8 mouse cellular contexts compared by ENCODE assay signal in the genomic region with DNA sequence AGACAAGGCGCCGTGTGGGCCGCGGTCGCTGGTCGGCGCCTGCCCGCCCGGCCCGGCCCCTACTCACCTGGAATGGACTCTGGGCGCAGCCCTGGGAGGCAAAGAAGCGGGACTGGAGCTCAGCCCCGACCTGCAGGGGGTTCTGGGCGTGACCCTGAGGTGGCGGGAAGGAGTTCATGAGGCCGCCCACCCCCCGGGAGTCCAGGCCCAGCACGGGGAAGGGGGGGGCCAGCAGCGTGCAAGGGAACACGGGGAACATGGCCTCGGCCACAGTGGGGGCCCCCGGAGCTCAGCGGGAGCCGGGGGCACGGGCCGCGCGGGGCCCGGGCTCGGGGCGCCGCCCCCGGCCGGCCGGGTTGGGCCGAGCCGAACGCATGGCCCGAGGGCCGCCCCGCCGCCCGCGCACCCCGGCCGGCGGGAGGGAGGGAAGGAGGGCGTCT. TPM values are rescaled to one million over a fixed set of nuclear protein-coding genes. Genes with fewer than 3 reads are reported as not detected.
DNase-seq lines count a peak whose midpoint lies in the region; ATAC-seq lines count a peak whose summit lies in the region.

No protein-coding gene starts in this region.

- peaks cover 54% of the 10 kb centered on the region for H3K4me1 ChIP-seq in heart, embryonic 10.5 days
- H3K4me1 ChIP-seq in kidney, embryonic 14.5 days (ENCODE audit: control insufficient read depth, insufficient read depth, low read length), result peaks cover 40% of the 10 kb centered on the region
- peaks cover 46% of the 10 kb centered on the region for H3K4me1 ChIP-seq in lung, embryonic 15.5 days

- H3K4me2 ChIP-seq in kidney, embryonic 14.5 days (replicated peaks; ENCODE audit: low read depth, low read length), result peak overlapping the region; percentile 87
- peak overlapping the region; percentile 80 for H3K4me2 ChIP-seq in lung, embryonic 15.5 days

- no peaks in the 10 kb centered on the region for H3K27me3 ChIP-seq in heart, embryonic 10.5 days (ENCODE audit: insufficient read depth, poor library complexity, severe bottlenecking)
- no peaks in the 10 kb centered on the region for H3K27me3 ChIP-seq in kidney, embryonic 14.5 days (ENCODE audit: control insufficient read depth, insufficient read depth, low read length)
- H3K27me3 ChIP-seq in lung, embryonic 15.5 days, result no peaks in the 10 kb centered on the region

- peak overlapping the region; percentile 82 for H3K4me3 ChIP-seq in heart, embryonic 10.5 days
- H3K4me3 ChIP-seq in kidney, embryonic 14.5 days (ENCODE audit: low read length), result peak overlapping the region; percentile 94
- H3K4me3 ChIP-seq in lung, embryonic 15.5 days, result peak overlapping the region; percentile 86

- H3K27ac ChIP-seq in heart, embryonic 10.5 days, result peak overlapping the region; percentile 100
- H3K27ac ChIP-seq in kidney, embryonic 14.5 days (ENCODE audit: low read depth, low read length), result peak overlapping the region; percentile 99
- H3K27ac ChIP-seq in lung, embryonic 15.5 days, result peak overlapping the region; percentile 99

- 0% methylated on average over 28 of the region's 48 CpGs for WGBS in heart, embryonic 10.5 days
- 2% methylated on average over 25 of the region's 48 CpGs for WGBS in kidney, embryonic 14.5 days
- WGBS in lung, embryonic 15.5 days, result under 1% methylated on average over 24 of the region's 48 CpGs

- H3K36me3 ChIP-seq in heart, embryonic 10.5 days, result peaks cover 62% of the 10 kb centered on the region
- peaks cover 65% of the 10 kb centered on the region for H3K36me3 ChIP-seq in kidney, embryonic 14.5 days (ENCODE audit: control insufficient read depth, insufficient read depth, low read length)
- peaks cover 55% of the 10 kb centered on the region for H3K36me3 ChIP-seq in lung, embryonic 15.5 days

- peak; percentile 66 to 69 for DNase-seq in B cell, adult 2 months
- peak; percentile 87 for DNase-seq in ZHBTc4 (ENCODE audit: low read depth, low spot score)
- peak; percentile 80 for DNase-seq in embryo, embryonic 10.5 days (ENCODE audit: low spot score)
- peak; percentile 92 for DNase-seq in heart, embryonic 10.5 days (ENCODE audit: low spot score)
- peak; percentile 73 for DNase-seq in retina, embryonic 14.5 days (ENCODE audit: low spot score)
- peak; percentile 71 to 72 for DNase-seq in urinary bladder, postnatal 4 days (ENCODE audit: low spot score in 2 of 2)

- peak; percentile 44 for ATAC-seq in kidney, embryonic 14.5 days (ENCODE audit: low FRiP score, low TSS enrichment)
- ATAC-seq in lung, embryonic 15.5 days (ENCODE audit: borderline replicate concordance, extremely low read depth, low FRiP score, low TSS enrichment), result peak; percentile 16

- H3K9ac ChIP-seq in kidney, embryonic 14.5 days (ENCODE audit: low read depth, low read length), result peak overlapping the region; percentile 96
- H3K9ac ChIP-seq in lung, embryonic 15.5 days, result peak overlapping the region; percentile 98

- H3K9me3 ChIP-seq in heart, embryonic 10.5 days, result no peaks in the 10 kb centered on the region
- H3K9me3 ChIP-seq in kidney, embryonic 14.5 days (ENCODE audit: control insufficient read depth, low read length), result no peaks in the 10 kb centered on the region
- no peaks in the 10 kb centered on the region for H3K9me3 ChIP-seq in lung, embryonic 15.5 days

RNA-seq across cellular contexts. Expression of a gene that starts 0.7 kb away (rescaled TPM):
- polyA plus RNA-seq in heart, embryonic 10.5 days (2016; fragmentation: Nextera tagmentation; extraction: Ambion mirVana), result 41.5 and 66.9 TPM in 2 replicates
- 73.1 and 77.6 TPM in 2 replicates for polyA plus RNA-seq in kidney, embryonic 14.5 days (2014; fragmentation: Nextera tagmentation; extraction: Ambion mirVana)
- polyA plus RNA-seq in lung, embryonic 15.5 days (2015; fragmentation: Nextera tagmentation; extraction: Ambion mirVana), result 73.0 and 73.3 TPM in 2 replicates

RNA-seq across cellular contexts. Expression of a gene that starts 5.2 kb away (rescaled TPM):
- polyA plus RNA-seq in heart, embryonic 10.5 days (2016; fragmentation: Nextera tagmentation; extraction: Ambion mirVana), result 2.4 and 3.2 TPM in 2 replicates
- 4.1 and 9.6 TPM in 2 replicates for polyA plus RNA-seq in kidney, embryonic 14.5 days (2014; fragmentation: Nextera tagmentation; extraction: Ambion mirVana)
- polyA plus RNA-seq in lung, embryonic 15.5 days (2015; fragmentation: Nextera tagmentation; extraction: Ambion mirVana), result 3.0 and 3.9 TPM in 2 replicates

RNA-seq across cellular contexts. Expression of a gene that starts 5.3 kb away (rescaled TPM):
- polyA plus RNA-seq in heart, embryonic 10.5 days (2016; fragmentation: Nextera tagmentation; extraction: Ambion mirVana), result 20.6 and 46.6 TPM in 2 replicates
- polyA plus RNA-seq in kidney, embryonic 14.5 days (2014; fragmentation: Nextera tagmentation; extraction: Ambion mirVana), result 21.8 and 65.4 TPM in 2 replicates
- 23.7 and 46.1 TPM in 2 replicates for polyA plus RNA-seq in lung, embryonic 15.5 days (2015; fragmentation: Nextera tagmentation; extraction: Ambion mirVana)

RNA-seq across cellular contexts. Expression of a gene that starts 9.0 kb away (rescaled TPM):
- polyA plus RNA-seq in heart, embryonic 10.5 days (2016; fragmentation: Nextera tagmentation; extraction: Ambion mirVana), result 64.1 and 99.6 TPM in 2 replicates
- 41.3 and 89.2 TPM in 2 replicates for polyA plus RNA-seq in kidney, embryonic 14.5 days (2014; fragmentation: Nextera tagmentation; extraction: Ambion mirVana)
- 63.5 and 86.1 TPM in 2 replicates for polyA plus RNA-seq in lung, embryonic 15.5 days (2015; fragmentation: Nextera tagmentation; extraction: Ambion mirVana)

RNA-seq across cellular contexts. Expression of a gene that starts 9.9 kb away (rescaled TPM):
- 0.41 TPM in 1 of 2 replicates, not detected in the other for polyA plus RNA-seq in heart, embryonic 10.5 days (2016; fragmentation: Nextera tagmentation; extraction: Ambion mirVana)
- 0.31 and 0.38 TPM in 2 replicates for polyA plus RNA-seq in kidney, embryonic 14.5 days (2014; fragmentation: Nextera tagmentation; extraction: Ambion mirVana)
- not detected in 2 replicates for polyA plus RNA-seq in lung, embryonic 15.5 days (2015; fragmentation: Nextera tagmentation; extraction: Ambion mirVana)

Comparison
In these comparisons a context has a peak if more than half of its experiments do, and no peak if none do; other contexts are left out.
1. Peak in every context shown above with its lines: DNase-seq, ATAC-seq, H3K4me3 ChIP-seq and H3K27ac ChIP-seq.